Mouse (Mus musculus): ENCODE measurements around the gene Arid3c.

The Arid3c gene

GRCm38 (mm10) chr4:41745021-41745420 is 14.1 kb upstream of the Arid3c start:
- DNase-seq (ENCODE audit: low spot score), result no peak

- DNase-seq (ENCODE audit: low spot score), result no peak
These were observed 13.2 kb upstream of the Arid3c start for GRCm38 (mm10) chr4:41744131-41744530.

DNA sequence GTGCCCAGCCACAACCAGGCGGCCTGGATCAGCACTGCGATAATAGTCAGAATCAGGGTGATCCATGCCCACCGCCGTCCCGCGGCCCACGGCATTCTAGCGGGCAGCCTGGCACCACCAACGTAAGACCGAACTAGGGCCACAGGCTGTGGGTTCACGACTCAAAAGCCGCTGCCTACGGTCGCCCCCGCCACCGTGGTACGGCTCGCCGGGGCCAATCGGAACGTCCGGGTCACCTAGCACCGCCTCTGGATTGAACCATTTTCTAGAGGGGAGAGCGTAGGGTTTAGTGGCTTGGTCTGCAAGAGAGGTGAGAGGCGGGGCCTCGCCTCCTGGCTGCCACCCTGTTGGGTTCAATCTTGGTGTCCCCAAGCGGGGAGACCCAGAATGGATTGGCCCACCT is 10.2 kb upstream of the Arid3c start:
- peak; percentile 90 for DNase-seq (ENCODE audit: low spot score)

DNA sequence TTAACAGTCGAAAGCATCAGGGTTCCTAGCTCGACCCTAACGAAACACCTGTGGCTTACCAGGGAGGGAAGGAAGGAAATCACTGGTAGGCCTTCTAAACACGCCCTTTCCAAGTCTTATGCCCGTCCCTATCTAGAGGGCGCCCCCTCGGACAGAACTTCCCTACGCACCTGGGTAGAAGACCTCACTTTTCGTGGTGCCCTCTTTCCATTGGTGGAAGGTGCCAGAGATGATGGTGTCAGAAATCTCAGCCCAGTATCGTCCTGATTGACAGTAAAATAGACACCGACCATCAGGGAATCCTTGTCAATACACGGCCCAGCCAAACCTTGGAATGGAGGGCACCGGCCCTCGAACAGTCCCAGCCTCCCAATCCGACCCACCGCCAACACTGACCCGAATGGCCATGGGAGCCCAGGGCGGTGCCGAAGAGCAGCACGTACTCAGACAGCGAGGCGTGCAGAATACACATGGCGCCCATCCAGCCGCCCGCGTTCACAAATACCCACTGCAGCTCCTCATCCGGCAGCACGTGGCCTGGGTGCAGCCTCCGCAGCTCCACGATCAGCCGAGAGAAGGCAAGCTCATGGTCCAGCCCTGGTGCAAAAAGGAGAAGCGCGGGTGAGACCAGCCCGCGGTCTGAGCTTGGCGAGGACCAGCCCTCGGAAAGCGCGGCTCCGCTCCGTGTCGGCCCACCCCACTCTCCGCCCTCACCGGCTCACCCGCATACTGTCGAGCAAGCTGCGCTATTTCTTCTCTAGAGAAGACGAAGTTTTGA is 9.6 kb upstream of the Arid3c start:
- DNase-seq (ENCODE audit: low spot score), result peak; percentile 62

DNA sequence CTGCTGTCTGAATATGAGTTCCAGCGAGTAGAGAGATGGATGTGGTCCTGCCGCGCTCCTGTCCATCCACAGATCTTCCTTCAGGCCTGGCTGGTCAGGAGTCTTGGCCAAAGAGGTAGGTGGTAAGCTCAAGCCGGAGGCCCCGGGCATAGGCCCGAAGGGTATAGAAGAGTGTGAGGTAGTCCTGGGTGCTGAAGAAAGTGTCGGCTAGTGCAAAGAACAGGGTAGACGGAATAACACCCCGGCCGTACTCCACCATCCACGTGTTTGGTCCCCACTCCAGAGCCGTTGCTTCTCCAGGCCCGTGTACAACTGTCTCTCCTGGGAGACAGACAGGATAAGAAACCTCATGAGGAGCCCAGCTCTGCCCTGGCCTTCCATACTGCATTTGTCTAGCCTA is 8.3 kb upstream of the Arid3c start:
- no peak for DNase-seq (ENCODE audit: low spot score)

DNA sequence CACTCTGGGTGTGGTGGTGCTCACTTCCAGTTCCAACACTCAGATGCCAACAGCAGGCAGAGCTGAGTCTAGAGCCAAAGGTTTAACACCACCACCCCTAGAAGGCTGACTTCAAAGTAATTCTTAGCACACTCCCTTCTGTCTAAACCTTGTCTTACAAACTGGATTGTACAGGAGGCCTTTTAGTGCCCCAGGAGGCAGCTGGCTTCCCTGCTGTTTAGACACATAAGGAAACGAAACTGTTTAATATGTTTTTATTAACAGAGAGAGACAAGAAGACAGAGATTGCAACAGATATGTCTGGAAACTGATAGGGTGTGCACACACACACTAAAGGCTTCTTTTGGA is 7.3 kb upstream of the Arid3c start:
- DNase-seq (ENCODE audit: low spot score), result no peak

DNA sequence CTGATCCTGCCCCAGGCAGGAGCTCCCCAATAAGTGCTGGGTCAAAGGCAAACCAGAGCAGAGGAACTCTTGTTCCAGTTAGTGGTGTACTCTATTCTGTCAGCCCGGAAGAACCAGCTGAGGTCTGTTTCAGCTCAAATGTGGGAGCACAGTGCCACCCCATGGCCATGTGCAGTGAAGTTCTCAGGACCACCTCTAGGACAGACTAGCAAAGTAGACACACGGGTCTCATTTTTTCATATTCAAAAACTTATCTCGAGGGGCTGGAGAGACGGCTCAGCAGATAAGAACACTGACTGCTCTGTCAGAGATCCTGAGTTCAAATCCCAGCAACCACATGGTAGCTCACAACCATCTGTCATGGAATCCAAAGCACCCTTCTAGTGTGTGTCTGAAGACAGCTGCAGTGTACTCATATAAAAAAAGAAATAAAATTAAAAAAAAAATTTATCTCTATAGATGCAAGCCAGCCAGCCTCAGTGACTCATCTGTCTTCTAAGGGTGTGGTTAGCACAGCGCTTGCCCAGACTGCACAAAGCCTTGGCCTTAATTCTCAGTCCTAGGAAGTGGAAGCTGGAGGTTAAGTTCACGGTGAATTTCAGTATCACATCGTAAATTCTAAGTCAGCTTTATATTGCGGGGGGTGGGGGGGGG is 6.8 kb upstream of the Arid3c start:
- no peak for DNase-seq (ENCODE audit: low spot score)

DNA sequence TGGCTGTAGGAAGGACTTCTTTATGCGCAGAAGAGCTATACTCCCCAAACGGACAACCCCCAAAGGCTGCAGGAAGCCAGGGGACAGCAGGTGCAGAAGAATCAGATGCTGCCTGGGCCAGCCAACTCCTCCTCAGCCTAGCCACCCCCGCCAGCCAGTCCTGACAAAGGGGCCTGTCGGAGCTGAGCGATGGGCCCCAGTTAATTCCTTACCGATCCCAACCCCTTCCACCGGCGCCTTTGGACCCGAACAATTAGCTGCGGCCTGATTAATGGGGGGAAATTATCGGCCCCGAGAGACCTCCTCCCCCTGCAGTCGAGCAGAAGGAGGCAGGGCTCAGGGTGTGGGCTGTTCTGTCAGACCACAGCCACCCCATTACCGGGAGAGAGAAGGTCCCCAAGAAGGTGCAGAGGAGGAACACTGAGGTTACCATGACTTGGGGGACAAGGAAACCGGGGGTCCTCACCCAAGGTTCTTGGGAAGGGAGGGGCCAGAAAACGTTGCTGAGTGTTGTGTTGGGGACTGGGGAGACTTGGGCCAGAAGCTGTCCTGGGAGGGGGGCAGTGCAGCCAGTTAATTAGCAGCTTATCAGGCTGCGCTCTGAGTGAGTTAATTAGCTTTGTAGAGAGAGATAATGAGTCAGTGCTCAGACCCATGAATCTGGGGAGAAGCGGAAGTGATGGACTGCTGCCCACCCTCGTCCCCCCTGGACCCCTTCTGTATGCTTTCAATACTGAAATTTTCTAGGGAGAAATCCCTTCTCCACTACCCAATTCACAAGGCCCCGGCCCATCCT is 3.9 kb downstream of the Arid3c start:
- no peak for DNase-seq (ENCODE audit: low spot score)

GRCm38 (mm10) chr4:41722918-41723351 is 8.0 kb downstream of the Arid3c start, which contains the start of gene Dctn3:
TSS of gene Dctn3 (minus strand) at chr4:41723170.
- peak; percentile 90 for DNase-seq (ENCODE audit: low spot score)

- DNase-seq (ENCODE audit: low spot score), result no peak
These were observed 14.1 kb downstream of the Arid3c start for GRCm38 (mm10) chr4:41716834-41717233.

DNA sequence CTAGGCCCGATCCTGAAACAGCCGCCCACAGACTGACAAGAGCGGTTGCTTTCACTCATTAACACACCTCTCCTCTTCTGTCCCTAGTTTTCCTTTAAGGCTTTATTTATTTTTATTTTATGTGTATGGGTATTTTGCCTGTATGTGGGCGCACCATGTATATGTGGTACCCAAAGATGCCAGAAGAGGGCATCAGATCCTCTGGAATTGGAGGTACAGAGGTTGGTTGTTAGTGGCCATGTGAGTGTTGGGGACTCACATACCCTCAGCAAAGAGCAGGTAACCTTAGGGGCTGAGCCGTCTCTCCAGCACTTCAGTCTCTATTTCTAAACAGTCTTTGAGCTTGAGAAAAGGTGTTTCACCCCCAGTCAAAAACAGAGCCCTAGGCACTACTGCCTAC is 15.3 kb downstream of the Arid3c start:
- no peak for DNase-seq (ENCODE audit: low spot score)

DNA sequence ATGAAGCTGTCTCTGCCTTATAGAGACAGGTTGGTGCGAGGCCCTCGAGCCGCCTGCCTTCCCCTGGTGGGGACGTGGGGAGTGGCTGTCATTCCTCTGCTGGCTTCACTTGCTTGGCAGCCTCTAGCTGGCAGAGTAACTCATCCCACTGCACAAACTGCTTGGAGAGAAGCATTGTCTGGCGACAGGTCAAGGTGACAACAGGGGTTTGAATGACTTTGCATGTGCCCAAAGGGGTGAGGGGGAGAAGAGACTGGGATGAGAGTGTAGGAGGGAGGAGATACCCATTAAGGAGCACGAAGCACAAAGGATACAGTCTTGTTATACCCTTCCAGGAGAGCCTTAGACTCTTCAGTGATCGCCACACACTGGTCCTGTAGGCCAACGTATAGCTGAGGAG is 15.9 kb downstream of the Arid3c start:
- no peak for DNase-seq (ENCODE audit: low spot score)

DNA sequence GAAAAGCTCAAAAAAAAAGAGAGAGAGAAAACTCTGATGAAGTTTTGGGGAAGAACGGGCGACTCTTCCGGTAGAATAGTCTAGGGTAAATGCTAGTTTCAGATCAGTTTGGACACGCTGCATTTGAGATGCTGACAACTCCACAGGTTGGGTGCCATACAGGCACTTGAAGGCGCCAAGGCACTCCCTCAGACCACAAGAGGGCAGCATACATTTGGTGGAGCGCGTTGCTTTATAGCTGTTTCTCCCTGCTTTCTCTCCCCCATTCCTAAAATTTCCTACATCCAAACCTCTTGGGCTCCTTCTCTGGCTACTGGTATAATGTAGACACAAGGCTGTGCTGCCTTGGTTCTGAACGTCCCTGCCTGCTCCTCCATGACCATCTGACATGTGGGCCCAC is 16.7 kb downstream of the Arid3c start:
- no peak for DNase-seq (ENCODE audit: low spot score)

DNA sequence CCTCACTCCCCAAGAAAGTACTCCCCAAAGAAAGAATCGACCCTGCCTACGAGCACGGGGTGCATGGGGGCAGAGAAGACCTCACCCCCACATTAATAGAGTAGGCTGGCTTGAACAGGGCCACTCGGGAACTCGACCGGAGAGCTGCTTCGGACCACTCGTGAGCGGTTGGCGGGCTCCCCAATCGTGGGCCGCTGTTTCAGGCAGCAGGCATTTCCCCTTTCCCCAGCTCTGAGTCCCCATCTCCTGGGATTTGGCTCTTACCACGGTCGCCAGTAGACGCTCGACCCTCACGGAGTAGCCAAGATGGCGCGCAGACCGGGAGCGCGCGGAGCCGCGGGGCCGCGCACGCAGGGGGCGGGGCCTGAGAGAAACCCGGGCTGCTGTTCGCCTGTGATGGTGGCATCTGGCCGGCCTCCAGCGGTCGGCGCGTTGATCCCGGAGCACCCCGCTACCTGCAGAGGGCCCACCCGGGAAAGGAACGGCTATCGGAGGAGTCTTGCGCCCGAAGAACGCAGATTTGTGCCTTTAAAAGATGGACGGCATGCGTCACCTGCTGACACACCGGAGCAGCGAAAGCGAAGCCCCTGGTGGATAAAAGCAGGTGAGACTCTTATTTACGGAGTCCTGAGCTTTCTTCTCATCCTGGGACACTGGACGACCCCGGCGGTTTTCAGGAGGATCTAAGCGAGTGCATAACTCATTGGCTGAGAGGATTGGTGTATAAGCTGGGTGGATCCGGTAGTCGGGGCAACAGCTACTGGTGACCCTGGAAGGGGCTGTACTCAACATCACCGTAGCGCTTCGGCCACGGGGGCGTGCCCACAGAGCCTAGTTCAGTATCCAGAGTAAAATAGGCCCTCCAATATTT is 17.5 kb downstream of the Arid3c start, which contains the start of gene Rpp25l:
Gene Rpp25l, minus strand, starts transcription at position 338 of the 871 bp plus-strand sequence.
- peak; percentile 86 for DNase-seq (ENCODE audit: low spot score)

DNA sequence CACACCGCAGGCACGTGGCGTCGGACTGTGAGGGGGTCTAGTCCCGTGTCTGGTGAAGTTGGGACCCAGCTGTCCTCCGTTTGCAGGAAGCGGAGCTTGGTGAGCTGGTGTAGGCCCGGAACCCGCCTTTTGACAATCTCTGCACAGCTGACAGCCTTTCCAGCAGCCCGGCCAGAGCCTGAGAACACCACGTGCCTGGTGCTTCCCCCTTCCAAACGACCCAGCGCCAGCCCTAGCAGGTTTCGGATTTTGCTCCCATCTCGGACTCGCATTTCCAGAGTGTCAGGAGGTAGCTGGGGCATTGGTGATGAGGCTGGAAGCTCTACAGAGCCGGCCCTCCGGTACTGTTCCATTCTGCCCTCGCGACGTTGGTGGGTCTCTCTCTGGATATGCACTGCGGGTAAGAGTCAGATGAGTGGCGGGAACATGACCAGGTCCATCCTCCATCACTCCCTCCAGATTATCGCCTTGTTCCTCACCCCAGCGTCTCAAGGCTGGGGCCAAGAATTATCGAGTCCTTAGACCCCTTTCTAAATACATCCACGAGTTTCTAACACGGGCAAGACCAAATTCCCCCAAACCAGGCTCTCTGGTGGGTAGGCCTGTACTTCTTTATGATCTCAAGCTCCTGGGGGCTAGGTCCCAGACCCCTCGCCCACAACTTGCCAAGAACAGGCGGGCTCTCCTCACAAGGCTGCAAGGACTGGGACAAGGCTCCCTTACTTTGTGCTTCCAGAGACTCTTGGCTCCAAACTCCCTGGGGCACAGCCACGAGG is 18.3 kb downstream of the Arid3c start:
- DNase-seq (ENCODE audit: low spot score), result no peak

DNA sequence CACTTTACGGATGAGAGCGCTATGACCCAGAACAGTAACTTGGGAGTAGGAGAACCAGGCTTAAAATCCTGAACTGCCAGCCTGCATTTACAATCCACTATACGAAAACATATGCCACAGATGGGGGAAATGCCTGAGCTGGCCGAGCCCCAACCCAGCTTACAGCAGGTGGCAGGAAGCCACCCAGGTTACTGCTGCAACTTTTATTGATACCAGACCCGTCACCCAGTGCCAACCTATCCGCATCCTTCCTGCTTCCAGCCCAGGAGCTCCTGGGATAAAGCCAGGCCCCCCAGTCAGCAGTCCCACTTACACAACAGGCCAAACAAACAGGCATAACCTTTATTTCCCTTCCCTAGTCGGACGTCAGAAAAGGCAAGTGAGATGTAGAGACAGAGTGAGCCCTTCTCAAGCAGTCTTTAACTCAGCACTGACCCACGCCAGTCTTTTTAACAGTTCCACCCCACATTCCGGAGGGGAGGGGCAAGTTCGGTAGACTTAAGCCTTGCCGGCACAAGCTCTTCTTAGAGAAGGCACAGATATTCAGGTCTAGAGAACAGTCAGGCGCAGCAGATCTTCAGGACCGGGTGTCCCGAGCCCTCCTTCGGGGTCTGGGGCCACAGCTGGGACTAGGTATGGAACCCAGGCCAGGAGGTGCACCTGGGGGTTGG is 19.1 kb downstream of the Arid3c start:
- no peak for DNase-seq (ENCODE audit: low spot score)

DNA sequence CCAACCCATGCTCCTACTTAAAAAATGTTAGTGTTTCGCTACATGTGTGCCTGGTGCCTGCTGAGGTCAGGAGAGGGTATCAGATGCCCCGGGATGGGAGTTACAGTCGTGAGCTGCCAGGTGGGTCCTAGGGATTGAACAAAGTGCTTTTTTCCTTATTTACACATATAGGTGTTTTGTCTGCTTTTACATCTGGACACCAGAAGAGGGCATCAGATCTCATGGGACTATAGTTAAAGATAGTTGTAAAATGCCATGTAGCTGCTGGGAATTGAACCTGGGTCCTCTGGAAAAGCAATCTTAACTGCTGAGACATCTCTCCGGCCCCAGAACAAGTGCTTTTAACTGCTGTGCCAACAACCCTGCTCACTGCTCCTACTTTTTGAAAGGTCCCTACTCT is 20.7 kb downstream of the Arid3c start:
- no peak for DNase-seq (ENCODE audit: low spot score)

DNA sequence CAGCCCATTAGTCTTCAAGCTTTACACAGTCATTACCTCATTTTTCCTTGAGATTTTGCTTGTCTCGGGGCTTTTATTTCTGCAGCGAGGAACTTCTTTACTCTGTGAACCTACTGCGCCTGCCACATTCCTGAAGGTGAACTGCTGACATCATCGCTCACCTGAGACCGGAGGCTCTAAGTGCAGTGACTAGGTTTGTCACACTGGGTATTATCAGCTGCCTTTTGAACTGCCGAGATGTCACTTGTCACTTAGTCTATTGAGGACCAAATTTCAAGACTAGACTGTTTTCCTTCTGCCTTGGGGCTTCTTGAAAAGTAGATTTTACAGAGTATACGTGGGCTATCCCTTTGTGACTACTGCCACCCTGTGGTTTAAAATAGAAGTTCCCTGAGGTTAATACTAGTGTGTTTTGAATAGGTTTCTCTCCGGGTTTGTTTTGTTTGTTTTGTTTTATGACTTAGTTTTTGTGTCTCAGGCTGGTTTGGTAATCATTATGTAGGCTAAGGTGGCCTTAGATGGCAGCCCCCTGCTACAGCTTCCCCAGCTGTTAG is 22.7 kb downstream of the Arid3c start:
- no peak for DNase-seq (ENCODE audit: low spot score)

DNA sequence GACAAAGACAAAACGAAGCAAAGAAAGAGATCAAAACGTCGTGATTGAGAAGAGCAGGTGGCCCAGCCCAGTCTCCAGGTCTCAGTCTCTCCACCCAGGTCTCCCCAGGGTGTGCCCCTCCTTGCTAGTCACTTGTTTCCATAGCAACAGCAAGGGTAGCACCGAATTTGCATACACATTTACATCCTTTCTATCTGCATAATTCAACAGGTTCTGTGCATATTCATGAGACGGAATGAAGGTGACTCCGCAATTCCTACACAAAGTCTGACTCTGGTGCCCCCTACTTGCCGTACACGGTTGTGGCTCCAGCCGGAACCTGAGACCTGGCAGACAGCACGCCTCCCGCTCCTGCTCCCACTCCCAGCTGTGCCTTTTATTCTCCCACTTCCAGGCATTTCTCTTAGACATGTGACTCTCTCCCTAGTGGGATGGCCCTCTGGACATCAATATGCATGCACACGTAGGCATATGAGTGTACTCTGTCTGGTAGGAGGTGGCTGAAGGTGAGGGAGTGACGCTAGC is 23.9 kb downstream of the Arid3c start:
- DNase-seq (ENCODE audit: low spot score), result no peak

All from testis, postnatal 14 days (tissue).